Mouse (Mus musculus) MEL (cell line): ENCODE measurements around the gene Pitpnc1. TPM values are rescaled to one million over a fixed set of nuclear protein-coding genes. Genes with fewer than 3 reads are reported as not detected.

Experiments used
- DNase-seq: peaks from one replicate; pipeline ENCODE4 v3.0.0; 2011; ENCODE audit warnings: low read depth, low spot score
- H3K27ac ChIP-seq: 2 replicates; pipeline ENCODE4 v1.5.1; 2012; ENCODE audit warnings: low read depth, mild to moderate bottlenecking, control low read depth, low read length, moderate library complexity; ENCODE audit not compliant: control insufficient read depth
- H3K27me3 ChIP-seq, 2 experiments: fragments of 150-350 bp in 1 of 2; sonication (generic) in 1 of 2; 2 replicates each; pipeline ENCODE4 v1.6.1; 2012; ENCODE audit warnings: low read length in 2 of 2, mild to moderate bottlenecking in 2 of 2, improper control_type of control experiment in 1 of 2, moderate library complexity in 1 of 2; ENCODE audit not compliant: insufficient read depth in 2 of 2, control insufficient read depth in 1 of 2
- H3K36me3 ChIP-seq, 2 experiments: 2 replicates each; pipeline ENCODE4 v1.6.1; 2012 to 2014; ENCODE audit warnings: low read length in 2 of 2, improper control_type of control experiment in 1 of 2, inconsistent platforms in 1 of 2, mild to moderate bottlenecking in 1 of 2; ENCODE audit not compliant: insufficient read depth in 2 of 2, control insufficient read depth in 1 of 2
- H3K4me1 ChIP-seq, 2 experiments: fragments of 150-350 bp in 1 of 2; sonication (generic) in 1 of 2; 2 replicates each; pipeline ENCODE4 v1.6.1; 2012; ENCODE audit warnings: low read length in 2 of 2, improper control_type of control experiment in 1 of 2, mild to moderate bottlenecking in 1 of 2; ENCODE audit not compliant: insufficient read depth in 2 of 2, control insufficient read depth in 1 of 2
- H3K4me3 ChIP-seq, 2 experiments: fragments of 150-350 bp in 1 of 2; sonication (generic) in 1 of 2; 2 replicates each; pipeline ENCODE4 v1.5.1; 2012; ENCODE audit warnings: low read depth in 2 of 2, low read length in 2 of 2, mild to moderate bottlenecking in 2 of 2, moderate library complexity in 2 of 2, control low read depth in 1 of 2, improper control_type of control experiment in 1 of 2; ENCODE audit not compliant: control insufficient read depth in 1 of 2, insufficient read depth in 1 of 2
- H3K79me2 ChIP-seq: 2 replicates; pipeline ENCODE4 v1.6.1; 2012; ENCODE audit warnings: mild to moderate bottlenecking, low read length, moderate library complexity; ENCODE audit not compliant: control insufficient read depth, poor library complexity, insufficient read depth
- H3K9ac ChIP-seq: 2 replicates; pipeline ENCODE4 v1.6.1; 2012; ENCODE audit warnings: low read depth, mild to moderate bottlenecking, control low read depth, low read length, moderate library complexity; ENCODE audit not compliant: control insufficient read depth, poor library complexity, severe bottlenecking
- H3K9me3 ChIP-seq: fragments of 150-350 bp; sonication (generic); replicated peaks from 2 replicates; pipeline ENCODE4 v1.6.1; 2012; ENCODE audit warnings: mild to moderate bottlenecking, low read length, improper control_type of control experiment, moderate library complexity; ENCODE audit not compliant: insufficient read depth
- CHD1 ChIP-seq: IDR thresholded peaks from 2 replicates; pipeline ENCODE4 v1.6.1; 2012; ENCODE audit warnings: low read depth, mild to moderate bottlenecking, inconsistent platforms, low read length, improper control_type of control experiment
- CHD2 ChIP-seq: IDR thresholded peaks from 2 replicates; pipeline ENCODE4 v1.6.1; 2011; ENCODE audit warnings: low read length, improper control_type of control experiment
- ELF1 ChIP-seq: IDR thresholded peaks from 2 replicates; pipeline ENCODE4 v1.6.1; 2014; ENCODE audit warnings: low read depth, mild to moderate bottlenecking, inconsistent platforms, low read length, improper control_type of control experiment, moderate library complexity
- GABPA ChIP-seq: IDR thresholded peaks from 2 replicates; pipeline ENCODE4 v1.6.1; 2012; ENCODE audit warnings: low read depth, mild to moderate bottlenecking, inconsistent platforms, low read length, improper control_type of control experiment, moderate library complexity
- HCFC1 ChIP-seq: IDR thresholded peaks from 2 replicates; pipeline ENCODE4 v1.6.1; 2012; ENCODE audit warnings: low read depth, mild to moderate bottlenecking, inconsistent platforms, low read length, improper control_type of control experiment, moderate library complexity
- JUND ChIP-seq: IDR thresholded peaks from 2 replicates; pipeline ENCODE4 v1.6.1; 2011; ENCODE audit warnings: low read depth, mild to moderate bottlenecking, improper control_type of control experiment, low read length
- MAFK ChIP-seq: IDR thresholded peaks from 2 replicates; pipeline ENCODE4 v1.6.1; 2011; ENCODE audit warnings: low read depth, mild to moderate bottlenecking, low read length, improper control_type of control experiment, borderline replicate concordance
- MAX ChIP-seq: IDR thresholded peaks from 2 replicates; pipeline ENCODE4 v1.6.1; 2011; ENCODE audit warnings: low read length, improper control_type of control experiment
- MAZ ChIP-seq: IDR thresholded peaks from 2 replicates; pipeline ENCODE4 v1.6.1; 2012; ENCODE audit warnings: low read depth, mild to moderate bottlenecking, inconsistent platforms, low read length, improper control_type of control experiment
- MXI1 ChIP-seq: IDR thresholded peaks from 2 replicates; pipeline ENCODE4 v1.6.1; 2011; ENCODE audit warnings: mild to moderate bottlenecking, low read depth, low read length, improper control_type of control experiment
- MYB ChIP-seq: IDR thresholded peaks from 2 replicates; pipeline ENCODE4 v1.6.1; 2011; ENCODE audit warnings: mild to moderate bottlenecking, low read depth, low read length, improper control_type of control experiment
- MYC ChIP-seq: IDR thresholded peaks from 2 replicates; pipeline ENCODE4 v1.6.1; 2011; ENCODE audit warnings: low read depth, mild to moderate bottlenecking, low read length, improper control_type of control experiment, moderate library complexity
- NELFE ChIP-seq: IDR thresholded peaks from 2 replicates; pipeline ENCODE4 v1.6.1; 2011; ENCODE audit warnings: low read depth, low read length, improper control_type of control experiment
- POLR2A ChIP-seq, 2 experiments: IDR thresholded peaks; 2 replicates each; pipeline ENCODE4 v1.6.1; 2011 to 2012; ENCODE audit warnings: low read length in 2 of 2, mild to moderate bottlenecking in 2 of 2, control low read depth in 1 of 2, improper control_type of control experiment in 1 of 2, low read depth in 1 of 2, moderate library complexity in 1 of 2; ENCODE audit not compliant: control insufficient read depth in 1 of 2, insufficient read depth in 1 of 2, poor library complexity in 1 of 2
- POLR2AphosphoS2 ChIP-seq: IDR thresholded peaks from 2 replicates; pipeline ENCODE4 v1.6.1; 2011; ENCODE audit warnings: low read length, improper control_type of control experiment
- POLR2AphosphoS5 ChIP-seq: IDR thresholded peaks from 2 replicates; pipeline ENCODE4 v1.6.1; 2012; ENCODE audit warnings: low read depth, borderline replicate concordance, mild to moderate bottlenecking, inconsistent platforms, low read length, moderate library complexity, mixed read lengths
- RAD21 ChIP-seq: IDR thresholded peaks from 2 replicates; pipeline ENCODE4 v1.6.1; 2011; ENCODE audit warnings: mild to moderate bottlenecking, low read depth, low read length, improper control_type of control experiment
- SIN3A ChIP-seq: IDR thresholded peaks from 2 replicates; pipeline ENCODE4 v1.6.1; 2012; ENCODE audit warnings: low read length, improper control_type of control experiment, inconsistent platforms
- TBP ChIP-seq: IDR thresholded peaks from 2 replicates; pipeline ENCODE4 v1.8.0; 2011; ENCODE audit warnings: low read depth, low read length, improper control_type of control experiment
- TCF12 ChIP-seq: IDR thresholded peaks from 2 replicates; pipeline ENCODE4 v1.6.1; 2014; ENCODE audit warnings: low read depth, mild to moderate bottlenecking, inconsistent platforms, low read length, improper control_type of control experiment, moderate library complexity
- UBTF ChIP-seq: IDR thresholded peaks from 2 replicates; pipeline ENCODE4 v1.6.1; 2012; ENCODE audit warnings: low read depth, mild to moderate bottlenecking, inconsistent platforms, low read length, improper control_type of control experiment, moderate library complexity, borderline replicate concordance; ENCODE audit not compliant: insufficient read depth
- USF2 ChIP-seq, 2 experiments: IDR thresholded peaks; 2 replicates each; pipeline ENCODE4 v1.6.1; 2011 to 2012; ENCODE audit warnings: improper control_type of control experiment in 2 of 2, low read length in 2 of 2, borderline replicate concordance in 1 of 2, inconsistent platforms in 1 of 2, low read depth in 1 of 2, mild to moderate bottlenecking in 1 of 2; ENCODE audit not compliant: insufficient read depth in 1 of 2
- ZC3H11A ChIP-seq: IDR thresholded peaks from 2 replicates; pipeline ENCODE4 v1.6.1; 2012; ENCODE audit warnings: low read depth, mild to moderate bottlenecking, inconsistent platforms, low read length, improper control_type of control experiment
- ZKSCAN1 ChIP-seq: IDR thresholded peaks from 2 replicates; pipeline ENCODE4 v1.6.1; 2012; ENCODE audit warnings: low read depth, mild to moderate bottlenecking, inconsistent platforms, low read length, improper control_type of control experiment, moderate library complexity
- ZMIZ1 ChIP-seq: IDR thresholded peaks from 2 replicates; pipeline ENCODE4 v1.6.1; 2012; ENCODE audit warnings: low read depth, mild to moderate bottlenecking, inconsistent platforms, low read length, improper control_type of control experiment, moderate library complexity
- ZNF384 ChIP-seq: IDR thresholded peaks from 2 replicates; pipeline ENCODE4 v1.6.1; 2012; ENCODE audit warnings: low read depth, mild to moderate bottlenecking, inconsistent platforms, low read length, improper control_type of control experiment
- polyA plus RNA-seq, 2 experiments: library from polyadenylated mRNA; stranded (reverse) in 1 of 2; unstranded in 1 of 2; fragments of >175 nt in 1 of 2; fragments of >200 nt in 1 of 2; gene quantifications; 2 replicates each; pipeline versions ENCODE4 v1.2.1 to v1.2.4; 2012; ENCODE audit warnings: low replicate concordance in 2 of 2, low read depth in 1 of 2; ENCODE audit not compliant: insufficient read length in 2 of 2, insufficient read depth in 1 of 2, missing spikeins in 1 of 2
- total RNA-seq: library from RNA; depleted of rRNA; stranded (reverse); fragments of 300-350 nt; gene quantifications from 2 replicates; pipeline ENCODE4 v1.2.3, GENCODE M21; 2012

Gene Pitpnc1
- total and polyA plus RNA-seq, 3 experiments, result 19.3 to 25.3 TPM; not detected in 1

- H3K4me1 ChIP-seq, result peaks cover 0 to 3% of the 10 kb centered on the region in 2 experiments; a peak in 1 of 4 replicates
- no peaks in the 10 kb centered on the region for H3K9me3 ChIP-seq
- TF ChIP-seq MAZ (no peak), ELF1 (no peak), MYB (no peak), ZMIZ1 (no peak), HCFC1 (no peak), POLR2A (IDR thresholded peaks at IDR 0.05; ENCODE audit: control insufficient read depth in 1 of 2, insufficient read depth in 1 of 2, low read depth in 1 of 2, low read length in 2 of 2, poor library complexity in 1 of 2) (no peak), NELFE (no peak), ZNF384 (no peak), SIN3A (no peak), POLR2AphosphoS2 (no peak), MXI1 (no peak), RAD21 (no peak), ZKSCAN1 (no peak), CHD1 (no peak), GABPA (no peak), TCF12 (no peak), JUND (no peak), MAFK (no peak), TBP (no peak)
- DNase-seq, result no peak
- H3K27ac ChIP-seq, result no peak overlapping the region
- H3K9ac ChIP-seq, result no peak overlapping the region
- H3K36me3 ChIP-seq, result no peaks in the 10 kb centered on the region; a peak in 1 of 4 replicates
- no peaks in the 10 kb centered on the region for H3K27me3 ChIP-seq
- H3K4me3 ChIP-seq, result no peak overlapping the region
- H3K79me2 ChIP-seq, result peaks cover 42% of the 10 kb centered on the region
Measured at GRCm38 (mm10) chr11:107438140-107438539, 32.4 kb downstream of the Pitpnc1 start.

- no peak overlapping the region for H3K27ac ChIP-seq
- TF ChIP-seq RAD21 (no peak), ZC3H11A (no peak), MAX (no peak), SIN3A (no peak), USF2 (IDR thresholded peaks at IDR 0.05; ENCODE audit: borderline replicate concordance in 1 of 2, insufficient read depth in 1 of 2, low read depth in 1 of 2, low read length in 2 of 2) (no peak), POLR2AphosphoS5 (no peak), UBTF (no peak), MYC (no peak), CHD2 (no peak)
- DNase-seq, result no peak
- H3K79me2 ChIP-seq, result peaks cover 44% of the 10 kb centered on the region
- H3K4me1 ChIP-seq, result peaks cover 0 to 3% of the 10 kb centered on the region in 2 experiments; a peak in 1 of 4 replicates
- H3K9ac ChIP-seq, result no peak overlapping the region
- no peaks in the 10 kb centered on the region for H3K27me3 ChIP-seq
- H3K36me3 ChIP-seq, result no peaks in the 10 kb centered on the region; a peak in 1 of 4 replicates
- no peak overlapping the region for H3K4me3 ChIP-seq
- no peaks in the 10 kb centered on the region for H3K9me3 ChIP-seq
Measured at GRCm38 (mm10) chr11:107437723-107438122, 32.8 kb downstream of the Pitpnc1 start.
